ENCODE assay signal across 25 mouse cellular contexts in the genomic region with DNA sequence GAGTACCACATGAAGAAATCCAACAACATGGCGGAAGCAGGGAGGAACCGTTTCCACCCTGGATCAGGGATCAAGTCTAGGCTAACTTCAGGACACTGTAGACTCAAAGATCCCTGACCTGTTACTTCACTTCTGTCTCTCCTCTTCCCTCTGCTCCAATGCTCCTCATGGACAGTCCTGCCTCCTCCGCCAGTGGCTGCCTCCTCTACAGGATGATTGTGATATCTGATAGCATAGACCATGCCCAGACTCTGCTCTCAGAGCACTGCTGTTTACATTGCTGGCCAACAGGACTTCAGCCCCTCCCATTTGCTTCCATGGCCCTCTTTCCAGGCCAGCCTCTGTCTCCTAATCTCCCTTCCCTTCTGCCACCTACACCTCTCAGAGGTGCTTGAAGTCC.
"Had no signal": no experiment of that assay in that cellular context is flagged by ENCODE, and none has a peak within 500 bp of the region (broad histone marks: within the 10 kb centered on the region; RNA-seq: fewer than 3 reads in every experiment).

No protein-coding gene starts in this region.

- ATAC-seq: hindbrain, embryonic 16.5 days; inflammation-experienced regulatory T-cells, adult 6 months; intestine, embryonic 15.5 days; intestine, postnatal 0 days had no signal

- H3K4me2 ChIP-seq: heart, embryonic 12.5 days; hindbrain, embryonic 12.5 days; hindbrain, embryonic 14.5 days; intestine, embryonic 15.5 days; limb, embryonic 12.5 days; liver, embryonic 11.5 days; liver, embryonic 13.5 days; liver, embryonic 15.5 days had no signal

- H3K36me3 ChIP-seq: heart, embryonic 10.5 days; heart, embryonic 12.5 days; hindbrain, embryonic 10.5 days; hindbrain, embryonic 12.5 days; intestine, embryonic 15.5 days; limb, embryonic 10.5 days; limb, embryonic 12.5 days; liver, embryonic 13.5 days; liver, embryonic 15.5 days had no signal

- H3K9ac ChIP-seq: heart, embryonic 12.5 days; hindbrain, embryonic 12.5 days; hindbrain, embryonic 14.5 days; intestine, embryonic 15.5 days; limb, embryonic 12.5 days; liver, embryonic 13.5 days; liver, embryonic 15.5 days had no signal

- H3K27ac ChIP-seq: gastrocnemius, adult 2 months; heart, embryonic 10.5 days; hindbrain, embryonic 10.5 days; hindbrain, embryonic 12.5 days; hindbrain, embryonic 14.5 days; intestine, embryonic 15.5 days; limb, embryonic 10.5 days; limb, embryonic 12.5 days; liver, embryonic 13.5 days; liver, embryonic 15.5 days had no signal

- H3K4me3 ChIP-seq: gastrocnemius, adult 2 months; heart, embryonic 10.5 days; heart, embryonic 12.5 days; hindbrain, embryonic 10.5 days; hindbrain, embryonic 12.5 days; intestine, embryonic 15.5 days; left cerebral cortex, adult 2 months; limb, embryonic 10.5 days; limb, embryonic 12.5 days; liver, embryonic 13.5 days; liver, embryonic 15.5 days had no signal

- H3K4me1 ChIP-seq: heart, embryonic 10.5 days; heart, embryonic 12.5 days; intestine, embryonic 15.5 days; limb, embryonic 10.5 days; limb, embryonic 12.5 days; liver, embryonic 13.5 days; liver, embryonic 15.5 days had no signal

- H3K9me3 ChIP-seq: heart, embryonic 10.5 days; heart, embryonic 12.5 days; hindbrain, embryonic 10.5 days; hindbrain, embryonic 12.5 days; intestine, embryonic 15.5 days; limb, embryonic 10.5 days; limb, embryonic 12.5 days; liver, embryonic 13.5 days; liver, embryonic 15.5 days had no signal

- H3K27me3 ChIP-seq: hindbrain, embryonic 12.5 days; intestine, embryonic 15.5 days; liver, embryonic 13.5 days; liver, embryonic 15.5 days had no signal

- DNase-seq: gastrocnemius, adult 2 months; gastrocnemius, postnatal 10 days; gastrocnemius, postnatal 25 days; heart, adult 18-20 months; heart, postnatal 10 days; heart, postnatal 4 days; kidney, adult 18-20 months; kidney, postnatal 14 days; kidney, postnatal 4 days; liver; liver, embryonic 13.5 days had no signal
